Mouse (Mus musculus) telencephalon, adult 2 months (tissue): ENCODE measurements around the gene Pkd1.

Source experiments
- DNase-seq: peaks from one replicate; pipeline ENCODE4 v3.0.0-alpha.2; 2011; ENCODE audit warnings: low read depth, low spot score

Pkd1 gene

DNA sequence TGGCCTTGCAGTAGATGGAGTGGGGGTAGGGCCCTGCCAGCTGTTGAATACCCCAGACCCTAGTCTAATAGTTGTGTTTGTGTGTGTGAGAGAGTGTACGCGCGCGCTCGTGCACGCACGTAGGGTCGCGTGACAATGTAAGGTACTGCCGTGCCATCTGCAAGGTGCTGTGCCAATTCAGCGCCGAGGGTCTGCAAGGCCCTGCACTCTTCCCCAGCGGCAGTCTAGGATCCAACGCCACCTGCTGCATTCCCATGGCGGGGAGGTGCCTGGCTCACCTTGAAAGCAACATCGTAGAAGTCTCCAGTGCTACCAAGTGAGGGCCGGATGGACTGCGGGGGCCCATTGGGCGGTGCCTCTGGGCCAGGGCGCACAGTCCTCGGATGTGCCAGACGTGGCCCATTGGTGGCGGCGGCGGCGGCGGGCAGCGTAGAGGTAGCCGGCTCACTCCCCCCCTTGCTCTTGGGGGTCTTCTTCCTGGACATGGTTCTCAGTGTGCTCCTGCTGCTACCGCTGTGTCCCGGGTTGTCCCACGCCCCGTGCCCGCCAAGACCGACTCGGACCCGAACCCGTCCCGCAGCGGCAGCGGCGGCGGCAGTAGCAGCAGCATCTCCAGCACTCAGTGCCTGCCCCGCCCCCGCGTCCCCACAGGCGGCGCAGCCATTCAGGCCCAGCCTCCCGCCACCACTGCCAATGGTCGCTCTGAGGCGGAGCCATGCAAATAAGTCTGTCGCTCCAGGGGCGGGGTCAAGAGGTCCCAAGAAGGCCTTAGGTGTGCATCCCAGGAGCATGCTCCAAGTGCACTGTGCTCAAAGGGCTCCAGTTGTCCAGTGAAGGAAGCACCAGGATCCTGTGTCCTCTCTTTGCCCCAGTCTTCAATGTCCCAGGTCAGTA is 16.3 kb upstream of the Pkd1 start:
- peak; percentile 79 for DNase-seq

- no peak for DNase-seq
Observed at GRCm38 (mm10) chr17:24534160-24534718, 15.4 kb upstream of the Pkd1 start, which contains the start of gene Rab26. Gene Rab26, minus strand, starts transcription at chr17:24534210.

- peak; percentile 81 for DNase-seq
Observed at GRCm38 (mm10) chr17:24535300-24535699, 14.3 kb upstream of the Pkd1 start.

GRCm38 (mm10) chr17:24537536-24537935 is 12.1 kb upstream of the Pkd1 start:
- DNase-seq: peak; percentile 89

DNA sequence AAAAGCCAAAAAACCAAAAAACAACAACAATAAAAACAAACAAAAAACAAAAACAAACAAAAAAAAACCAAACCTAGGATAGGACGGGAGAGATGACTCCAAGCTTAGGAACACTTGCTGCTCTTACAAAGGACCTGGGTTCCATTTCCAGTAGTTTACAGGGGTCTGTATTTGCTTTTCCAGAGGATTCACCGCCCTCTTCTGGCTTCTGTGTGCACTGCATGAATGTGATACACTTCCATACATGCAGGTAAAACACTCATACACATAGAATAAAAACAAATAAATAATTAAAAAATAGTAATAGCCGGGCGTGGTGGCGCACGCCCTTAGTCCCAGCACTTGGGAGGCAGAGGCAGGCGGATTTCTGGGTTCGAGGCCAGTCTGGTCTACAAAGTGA is 10.7 kb upstream of the Pkd1 start:
- no peak for DNase-seq

GRCm38 (mm10) chr17:24540375-24540774 is 9.3 kb upstream of the Pkd1 start:
- DNase-seq: no peak

GRCm38 (mm10) chr17:24544613-24545012 is 5.0 kb upstream of the Pkd1 start:
- no peak for DNase-seq

GRCm38 (mm10) chr17:24545247-24545646 is 4.4 kb upstream of the Pkd1 start:
- no peak for DNase-seq

GRCm38 (mm10) chr17:24546234-24546633 is 3.4 kb upstream of the Pkd1 start:
- no peak for DNase-seq

- DNase-seq: no peak
Observed at GRCm38 (mm10) chr17:24548435-24548834, 1.2 kb upstream of the Pkd1 start.

- no peak for DNase-seq
Observed at GRCm38 (mm10) chr17:24548921-24549617, 565 bp upstream of the Pkd1 start.

- no peak for DNase-seq
Observed at GRCm38 (mm10) chr17:24550416-24551049, 899 bp downstream of the Pkd1 start.

GRCm38 (mm10) chr17:24551050-24551444 is 1.4 kb downstream of the Pkd1 start:
- DNase-seq: no peak

DNA sequence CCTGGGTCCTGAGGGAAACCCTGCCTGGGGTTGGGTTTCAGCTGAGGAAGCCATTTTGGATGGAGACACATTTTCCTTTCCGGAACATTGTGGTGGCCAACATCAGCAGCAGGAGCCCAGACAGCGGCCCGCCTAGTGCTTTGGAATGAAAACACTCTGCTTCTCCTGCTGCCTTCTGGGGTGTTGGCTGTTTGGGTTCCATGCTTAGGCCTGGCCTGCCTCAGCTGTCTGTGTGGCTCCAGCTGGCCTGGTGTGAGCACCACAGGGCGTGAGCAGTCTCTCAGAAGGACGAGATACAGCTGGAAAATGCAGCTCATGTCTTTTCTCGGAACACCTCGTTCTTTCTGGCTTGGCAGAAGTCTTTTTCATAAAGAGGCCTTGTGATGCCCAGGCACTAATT is 7.5 kb downstream of the Pkd1 start:
- DNase-seq: no peak

DNA sequence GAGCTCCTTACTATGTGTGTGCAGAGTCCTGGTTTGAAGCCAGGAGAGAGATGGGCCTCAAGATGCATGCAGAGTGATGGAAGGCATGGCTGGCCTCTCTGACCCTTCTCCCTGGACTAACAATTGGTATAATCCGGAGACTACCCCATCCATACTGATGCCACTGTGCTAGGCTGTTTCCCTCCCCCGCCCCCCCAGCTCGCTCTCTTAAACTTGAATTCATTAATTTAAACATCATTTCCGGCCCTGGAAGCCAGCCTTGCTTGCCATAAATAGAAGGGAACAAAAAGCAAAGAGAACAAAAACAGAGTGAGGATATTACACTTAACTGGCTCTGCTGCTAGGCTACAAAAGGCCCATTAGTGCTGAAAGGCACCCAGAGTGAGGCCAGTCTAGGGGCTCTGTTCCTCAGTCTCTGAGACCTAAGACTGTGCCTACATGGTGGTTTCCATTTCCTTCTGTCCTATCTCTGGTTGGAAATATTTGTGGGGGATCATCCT is 9.0 kb downstream of the Pkd1 start:
- DNase-seq: no peak

DNA sequence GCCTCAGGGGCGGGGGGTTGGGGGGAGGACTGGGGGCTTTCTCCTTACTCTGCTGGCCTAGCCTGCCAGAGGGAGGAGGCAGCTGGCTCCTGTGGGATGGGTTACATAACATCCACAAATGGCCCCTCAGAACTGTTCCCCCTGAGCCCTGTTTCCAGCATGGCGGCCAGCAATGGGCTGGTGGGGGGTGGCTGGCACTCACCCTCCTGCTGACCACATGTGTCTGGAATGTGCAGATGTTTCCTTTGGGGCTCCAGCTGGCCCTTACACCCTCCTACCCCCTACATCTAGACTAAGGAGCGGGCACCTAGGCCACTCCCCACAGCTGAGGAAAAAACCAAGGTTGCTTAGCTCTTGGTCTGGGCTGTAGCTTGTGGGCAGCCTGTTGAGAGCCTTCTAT is 9.5 kb downstream of the Pkd1 start:
- DNase-seq: no peak

GRCm38 (mm10) chr17:24560301-24561028 is 10.8 kb downstream of the Pkd1 start:
- DNase-seq: no peak

GRCm38 (mm10) chr17:24561592-24561991 is 12.0 kb downstream of the Pkd1 start:
- DNase-seq: no peak

- no peak for DNase-seq
Observed at GRCm38 (mm10) chr17:24563638-24564037, 14.0 kb downstream of the Pkd1 start.

- DNase-seq: no peak
Observed at GRCm38 (mm10) chr17:24564422-24564821, 14.8 kb downstream of the Pkd1 start.

DNA sequence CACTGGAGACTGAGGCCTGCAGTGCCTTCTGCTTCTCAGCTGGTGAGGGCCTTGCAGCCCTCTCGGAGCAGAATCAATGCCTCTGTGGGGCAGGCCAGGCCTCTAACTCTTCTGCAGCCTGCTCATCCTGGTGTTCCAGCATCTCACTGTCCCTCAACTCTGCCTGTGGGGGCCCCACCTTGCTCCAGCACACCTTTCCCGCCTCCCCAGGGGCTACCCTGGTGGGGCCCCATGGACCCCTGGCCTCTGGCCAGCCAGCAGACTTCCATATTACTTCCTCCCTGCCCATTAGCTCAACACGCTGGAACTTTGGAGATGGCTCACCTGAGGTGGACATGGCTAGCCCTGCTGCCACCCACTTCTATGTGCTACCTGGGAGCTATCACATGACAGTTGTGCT is 15.5 kb downstream of the Pkd1 start:
- no peak for DNase-seq
